Mouse (Mus musculus) CD4-positive, CD25-positive, alpha-beta regulatory T cell (primary cell): ENCODE results near the gene AI593442. TPM values are rescaled to one million over a fixed set of nuclear protein-coding genes. Genes with fewer than 3 reads are reported as not detected.

ENCODE experiments used
- polyA plus RNA-seq: library from polyadenylated mRNA; unstranded; fragments of 100-300 nt; shearing (Covaris generic); gene quantifications from one replicate; pipeline ENCODE4 v1.2.1, GENCODE M21; 2017

AI593442 gene
- not detected for polyA plus RNA-seq

GRCm38 (mm10) chr9:52679362-52679947, at the start of gene AI593442:
Gene AI593442 (minus strand): TSS chr9:52679780.

